In the genomic region with DNA sequence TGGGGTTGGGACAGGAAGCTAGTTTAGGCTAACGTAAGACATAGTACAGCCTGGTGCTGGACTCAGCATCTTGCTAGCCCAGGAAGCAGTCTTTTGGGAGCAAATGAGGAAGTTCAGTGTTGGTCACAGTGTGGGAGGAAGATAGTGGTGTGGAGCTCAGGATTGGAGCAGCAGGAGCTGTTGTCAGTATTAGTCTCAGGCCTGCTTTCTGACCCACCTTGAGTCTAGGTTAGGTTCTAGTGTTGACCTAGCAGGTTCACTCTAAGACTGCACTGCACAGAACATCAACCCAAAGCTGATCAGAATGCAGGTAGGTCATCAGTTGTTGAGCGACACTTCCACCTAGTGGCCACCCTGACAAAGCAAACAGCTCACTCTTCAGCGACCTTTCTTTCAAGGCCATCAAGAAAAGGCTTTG, we compare ENCODE assay signal across 7 mouse cellular contexts. TPM values are rescaled to one million over a fixed set of nuclear protein-coding genes. Genes with fewer than 3 reads are reported as not detected.
DNase-seq lines count a peak whose midpoint lies in the region; ATAC-seq and TF ChIP-seq lines count a peak whose summit lies in the region.

No protein-coding gene starts in this region.

- H3K4me2 ChIP-seq in limb, embryonic 14.5 days (replicated peaks; ENCODE audit: low read depth, low read length, severe bottlenecking): no peak overlapping the region
- H3K4me2 ChIP-seq in midbrain, embryonic 16.5 days (ENCODE audit: low read length): no peak overlapping the region

- 54% methylated on average over 3 of the region's 3 CpGs for WGBS in limb, embryonic 14.5 days
- WGBS in midbrain, embryonic 16.5 days: 51% methylated on average over 3 of the region's 3 CpGs
- WGBS in thymus, adult 2 months: 15% methylated on average over 3 of the region's 3 CpGs

- no peak for TF ChIP-seq POLR2A in cortical plate, adult 2 months (IDR thresholded peaks at IDR 0.05; ENCODE audit: extremely low read depth, insufficient read depth, low read length)
- TF ChIP-seq POLR2A in limb, embryonic 14.5 days (IDR thresholded peaks at IDR 0.05; ENCODE audit: borderline replicate concordance, extremely low read depth, insufficient read depth, insufficient read length): no peak
- no peak for TF ChIP-seq POLR2A in thymus, adult 2 months (IDR thresholded peaks at IDR 0.05; ENCODE audit: control insufficient read depth, extremely low read depth, insufficient read depth, low read length, poor library complexity)

- DNase-seq in T-cell, adult 2 months (ENCODE audit: low spot score): peak; percentile 78
- DNase-seq in limb, embryonic 14.5 days (ENCODE audit: low spot score): peak; percentile 60
- DNase-seq in thymus, adult 2 months: peak; percentile 78

- ATAC-seq in hematopoietic stem cell, adult 5-6 weeks (replicated peaks in 1 of 2; ENCODE audit: insufficient read depth in 1 of 2, low FRiP score in 2 of 2, low TSS enrichment in 1 of 2, low read depth in 1 of 2, poor library complexity in 2 of 2, severe bottlenecking in 2 of 2): peak; percentile 44 to 50
- 0 out of 2 replicates have a peak, but pooled peaks have one; percentile 21 for ATAC-seq in limb, embryonic 14.5 days (ENCODE audit: low FRiP score, low read depth)
- ATAC-seq in midbrain, embryonic 16.5 days: peak; percentile 71; the same call in 1 of the 2 replicates

- TF ChIP-seq CTCF in E14TG2a.4 (conservative IDR thresholded peaks at IDR 0.05; ENCODE audit: low read length): peak; percentile 57
- TF ChIP-seq CTCF in cortical plate, adult 2 months (IDR thresholded peaks at IDR 0.05; ENCODE audit: extremely low read depth, insufficient read depth, low read length): peak; percentile 66
- no peak for TF ChIP-seq CTCF in thymus, adult 2 months (IDR thresholded peaks at IDR 0.05; ENCODE audit: borderline replicate concordance, control insufficient read depth, extremely low read depth, insufficient read depth, low read length, poor library complexity)

- no peak overlapping the region for H3K9ac ChIP-seq in limb, embryonic 14.5 days (ENCODE audit: low read depth, low read length, severe bottlenecking)
- no peak overlapping the region for H3K9ac ChIP-seq in midbrain, embryonic 16.5 days (ENCODE audit: low read depth, low read length)

- no peak overlapping the region for H3K27ac ChIP-seq in cortical plate, adult 2 months (ENCODE audit: insufficient read depth, low read length)
- no peak overlapping the region for H3K27ac ChIP-seq in limb, embryonic 14.5 days (replicated peaks; ENCODE audit: low read depth, low read length)
- no peak overlapping the region for H3K27ac ChIP-seq in midbrain, embryonic 16.5 days (ENCODE audit: low read length)
- peak overlapping the region; percentile 88 for H3K27ac ChIP-seq in thymus, adult 2 months (ENCODE audit: control insufficient read depth, insufficient read depth, low read length)

- peaks cover 87% of the 10 kb centered on the region for H3K36me3 ChIP-seq in E14TG2a.4 (ENCODE audit: insufficient read depth, low read length)
- peaks cover 72% of the 10 kb centered on the region for H3K36me3 ChIP-seq in limb, embryonic 14.5 days (ENCODE audit: control insufficient read depth, insufficient read depth, low read length)
- H3K36me3 ChIP-seq in midbrain, embryonic 16.5 days (ENCODE audit: control insufficient read depth, insufficient read depth, low read length): peaks cover 33% of the 10 kb centered on the region
- peaks cover 41% of the 10 kb centered on the region for H3K36me3 ChIP-seq in thymus, adult 2 months (ENCODE audit: control insufficient read depth, insufficient read depth, low read length)

- H3K27me3 ChIP-seq in E14TG2a.4 (ENCODE audit: insufficient read depth, low read length): no peaks in the 10 kb centered on the region
- no peaks in the 10 kb centered on the region for H3K27me3 ChIP-seq in limb, embryonic 14.5 days (ENCODE audit: control insufficient read depth, insufficient read depth, low read length)
- H3K27me3 ChIP-seq in midbrain, embryonic 16.5 days (ENCODE audit: control insufficient read depth, insufficient read depth, low read depth, low read length): no peaks in the 10 kb centered on the region
- no peaks in the 10 kb centered on the region for H3K27me3 ChIP-seq in thymus, adult 2 months (ENCODE audit: control insufficient read depth, insufficient read depth, low read length)

- H3K4me1 ChIP-seq in E14TG2a.4 (replicated peaks; ENCODE audit: low read depth, low read length): peaks cover 17% of the 10 kb centered on the region
- H3K4me1 ChIP-seq in cortical plate, adult 2 months (ENCODE audit: control insufficient read depth, insufficient read depth, low read length): no peaks in the 10 kb centered on the region
- H3K4me1 ChIP-seq in limb, embryonic 14.5 days (ENCODE audit: control insufficient read depth, insufficient read depth, low read length): no peaks in the 10 kb centered on the region
- no peaks in the 10 kb centered on the region for H3K4me1 ChIP-seq in midbrain, embryonic 16.5 days (ENCODE audit: control insufficient read depth, insufficient read depth, low read length)
- H3K4me1 ChIP-seq in thymus, adult 2 months (replicated peaks; ENCODE audit: control insufficient read depth, insufficient read depth, low read length): peaks cover 19% of the 10 kb centered on the region

- no peak overlapping the region for H3K4me3 ChIP-seq in E14TG2a.4 (replicated peaks; ENCODE audit: low read length)
- no peak overlapping the region for H3K4me3 ChIP-seq in cortical plate, adult 2 months (ENCODE audit: insufficient read depth, low read length)
- H3K4me3 ChIP-seq in limb, embryonic 14.5 days (replicated peaks; ENCODE audit: low read length): no peak overlapping the region
- H3K4me3 ChIP-seq in midbrain, embryonic 16.5 days (ENCODE audit: low read depth, low read length): no peak overlapping the region
- H3K4me3 ChIP-seq in thymus, adult 2 months (ENCODE audit: control insufficient read depth, insufficient read depth, low read length): no peak overlapping the region

- H3K9me3 ChIP-seq in E14TG2a.4 (ENCODE audit: low read length): peaks cover 23% of the 10 kb centered on the region
- no peaks in the 10 kb centered on the region for H3K9me3 ChIP-seq in limb, embryonic 14.5 days (ENCODE audit: control insufficient read depth, low read length)
- H3K9me3 ChIP-seq in midbrain, embryonic 16.5 days (replicated peaks; ENCODE audit: control insufficient read depth, low read length, poor library complexity, severe bottlenecking): no peaks in the 10 kb centered on the region

RNA-seq across cellular contexts. Expression of a gene that starts 1.0 kb away (rescaled TPM):
- polyA plus RNA-seq in cortical plate, adult 2 months (2012; rRNA removed): 5.6 and 6.0 TPM in 2 replicates
- 198 and 220 TPM in 2 replicates for total RNA-seq in hematopoietic stem cell, adult 5-6 weeks (2017)
- polyA plus RNA-seq in limb, embryonic 14.5 days (2012; rRNA removed): 10.1 and 13.1 TPM in 2 replicates
- 10.2 and 10.8 TPM in 2 replicates for polyA plus RNA-seq in limb, embryonic 14.5 days (2014; fragmentation: Nextera tagmentation; extraction: Ambion mirVana)
- 3.0 and 3.5 TPM in 2 replicates for polyA plus RNA-seq in midbrain, embryonic 16.5 days (2015; fragmentation: Nextera tagmentation; extraction: Ambion mirVana)
- 345 and 352 TPM in 2 replicates for polyA plus RNA-seq in thymus, adult 2 months (2012; rRNA removed)

RNA-seq across cellular contexts. Expression of a gene that starts 19.5 kb away (rescaled TPM):
- polyA plus RNA-seq in cortical plate, adult 2 months (2012; rRNA removed): 133 and 140 TPM in 2 replicates
- 162 and 250 TPM in 2 replicates for total RNA-seq in hematopoietic stem cell, adult 5-6 weeks (2017)
- polyA plus RNA-seq in limb, embryonic 14.5 days (2012; rRNA removed): 124 and 170 TPM in 2 replicates
- polyA plus RNA-seq in limb, embryonic 14.5 days (2014; fragmentation: Nextera tagmentation; extraction: Ambion mirVana): 200 and 205 TPM in 2 replicates
- 204 and 211 TPM in 2 replicates for polyA plus RNA-seq in midbrain, embryonic 16.5 days (2015; fragmentation: Nextera tagmentation; extraction: Ambion mirVana)
- 87.4 and 89.5 TPM in 2 replicates for polyA plus RNA-seq in thymus, adult 2 months (2012; rRNA removed)

RNA-seq across cellular contexts. Expression of a gene that starts 24.3 kb away (rescaled TPM):
- polyA plus RNA-seq in cortical plate, adult 2 months (2012; rRNA removed): 24.2 and 25.8 TPM in 2 replicates
- 1.6 and 2.2 TPM in 2 replicates for total RNA-seq in hematopoietic stem cell, adult 5-6 weeks (2017)
- 15.1 and 19.9 TPM in 2 replicates for polyA plus RNA-seq in limb, embryonic 14.5 days (2012; rRNA removed)
- polyA plus RNA-seq in limb, embryonic 14.5 days (2014; fragmentation: Nextera tagmentation; extraction: Ambion mirVana): 10.7 and 12.0 TPM in 2 replicates
- polyA plus RNA-seq in midbrain, embryonic 16.5 days (2015; fragmentation: Nextera tagmentation; extraction: Ambion mirVana): 17.2 and 17.3 TPM in 2 replicates
- 8.4 and 9.9 TPM in 2 replicates for polyA plus RNA-seq in thymus, adult 2 months (2012; rRNA removed)

RNA-seq across cellular contexts. Expression of a gene that starts 24.3 kb away (rescaled TPM):
- polyA plus RNA-seq in cortical plate, adult 2 months (2012; rRNA removed): 13.4 and 13.9 TPM in 2 replicates
- 8.5 and 9.9 TPM in 2 replicates for total RNA-seq in hematopoietic stem cell, adult 5-6 weeks (2017)
- 22.1 and 27.7 TPM in 2 replicates for polyA plus RNA-seq in limb, embryonic 14.5 days (2012; rRNA removed)
- 21.5 and 21.9 TPM in 2 replicates for polyA plus RNA-seq in limb, embryonic 14.5 days (2014; fragmentation: Nextera tagmentation; extraction: Ambion mirVana)
- polyA plus RNA-seq in midbrain, embryonic 16.5 days (2015; fragmentation: Nextera tagmentation; extraction: Ambion mirVana): 19.4 and 19.6 TPM in 2 replicates
- 43.0 and 46.5 TPM in 2 replicates for polyA plus RNA-seq in thymus, adult 2 months (2012; rRNA removed)

RNA-seq across cellular contexts. Expression of a gene that starts 27.9 kb away (rescaled TPM):
- polyA plus RNA-seq in cortical plate, adult 2 months (2012; rRNA removed): 39.1 and 40.3 TPM in 2 replicates
- total RNA-seq in hematopoietic stem cell, adult 5-6 weeks (2017): 7.7 and 20.5 TPM in 2 replicates
- polyA plus RNA-seq in limb, embryonic 14.5 days (2012; rRNA removed): 32.4 and 38.0 TPM in 2 replicates
- polyA plus RNA-seq in limb, embryonic 14.5 days (2014; fragmentation: Nextera tagmentation; extraction: Ambion mirVana): 24.4 and 26.8 TPM in 2 replicates
- polyA plus RNA-seq in midbrain, embryonic 16.5 days (2015; fragmentation: Nextera tagmentation; extraction: Ambion mirVana): 21.6 and 22.9 TPM in 2 replicates
- polyA plus RNA-seq in thymus, adult 2 months (2012; rRNA removed): 28.0 and 31.6 TPM in 2 replicates

Comparison
In these comparisons a context has a peak if more than half of its experiments do, and no peak if none do; other contexts are left out.
1. ATAC-seq: peak in every context shown above with its lines; median percentile 71 in midbrain, embryonic 16.5 days; 47 in hematopoietic stem cell, adult 5-6 weeks; 21 in limb, embryonic 14.5 days.
2. RNA of a gene that starts 1.0 kb away (polyA plus RNA-seq): 345 to 352 TPM in thymus, adult 2 months; 10.1 to 13.1 TPM in limb, embryonic 14.5 days, 5.6 to 6.0 TPM in cortical plate, adult 2 months and 3.0 to 3.5 TPM in midbrain, embryonic 16.5 days; every median in the first group is over 10 times any median in the second.
3. Peak in every context shown above with its lines, with median percentiles within 50 percentile points of each other: DNase-seq.